Mouse (Mus musculus) fibroblast of lung, adult 2 months (primary cell): ENCODE data around the gene Smtnl1.

Experiments used
- DNase-seq: peaks from one replicate; pipeline ENCODE4 v3.0.0-alpha.2; 2011; ENCODE audit warnings: low read depth

Smtnl1 gene

GRCm38 (mm10) chr2:84793871-84794270 is 28.6 kb downstream of the Smtnl1 start:
- no peak for DNase-seq

DNA sequence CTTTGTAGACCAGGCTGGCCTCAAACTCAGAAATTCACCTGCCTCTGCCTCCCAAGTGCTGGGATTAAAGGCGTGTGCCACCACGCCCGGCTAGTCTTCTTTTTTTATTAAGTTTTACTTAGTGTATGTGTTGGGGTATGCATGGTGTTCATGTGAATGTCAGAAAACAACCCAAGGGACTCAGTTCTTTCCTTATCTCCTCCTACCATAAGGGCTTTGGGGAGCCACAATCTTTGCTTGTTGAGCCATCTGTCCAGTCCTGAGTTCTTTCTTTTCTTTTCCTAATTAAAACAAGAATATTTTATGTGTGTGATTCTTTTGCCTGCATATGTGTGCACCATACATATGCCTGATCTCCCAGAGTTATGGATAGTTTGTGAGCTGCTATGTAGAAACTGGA is 29.3 kb downstream of the Smtnl1 start:
- no peak for DNase-seq

GRCm38 (mm10) chr2:84792516-84792915 is 29.9 kb downstream of the Smtnl1 start:
- DNase-seq: no peak

DNA sequence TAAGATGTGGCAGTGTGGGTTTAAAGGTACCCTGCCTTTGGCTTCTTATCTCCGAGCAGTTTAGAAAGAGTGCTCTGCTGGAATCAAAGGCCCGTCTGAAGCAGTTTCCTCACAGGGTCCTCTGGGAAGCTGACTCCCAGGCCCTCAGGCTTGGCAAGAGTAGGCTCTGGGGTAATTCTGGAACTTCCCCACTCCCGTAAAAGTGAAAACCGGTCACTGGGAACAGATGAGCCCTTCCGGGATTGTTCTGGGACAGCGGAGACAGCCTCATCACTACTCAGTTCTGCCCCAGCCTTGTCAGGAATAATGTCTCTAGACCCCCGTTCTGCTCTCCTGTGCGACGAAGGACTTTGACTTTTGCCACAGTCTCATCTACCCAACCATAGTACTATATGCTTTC is 32.0 kb downstream of the Smtnl1 start:
- DNase-seq: no peak

- no peak for DNase-seq
These were observed 34.1 kb downstream of the Smtnl1 start for GRCm38 (mm10) chr2:84788316-84788715.

DNA sequence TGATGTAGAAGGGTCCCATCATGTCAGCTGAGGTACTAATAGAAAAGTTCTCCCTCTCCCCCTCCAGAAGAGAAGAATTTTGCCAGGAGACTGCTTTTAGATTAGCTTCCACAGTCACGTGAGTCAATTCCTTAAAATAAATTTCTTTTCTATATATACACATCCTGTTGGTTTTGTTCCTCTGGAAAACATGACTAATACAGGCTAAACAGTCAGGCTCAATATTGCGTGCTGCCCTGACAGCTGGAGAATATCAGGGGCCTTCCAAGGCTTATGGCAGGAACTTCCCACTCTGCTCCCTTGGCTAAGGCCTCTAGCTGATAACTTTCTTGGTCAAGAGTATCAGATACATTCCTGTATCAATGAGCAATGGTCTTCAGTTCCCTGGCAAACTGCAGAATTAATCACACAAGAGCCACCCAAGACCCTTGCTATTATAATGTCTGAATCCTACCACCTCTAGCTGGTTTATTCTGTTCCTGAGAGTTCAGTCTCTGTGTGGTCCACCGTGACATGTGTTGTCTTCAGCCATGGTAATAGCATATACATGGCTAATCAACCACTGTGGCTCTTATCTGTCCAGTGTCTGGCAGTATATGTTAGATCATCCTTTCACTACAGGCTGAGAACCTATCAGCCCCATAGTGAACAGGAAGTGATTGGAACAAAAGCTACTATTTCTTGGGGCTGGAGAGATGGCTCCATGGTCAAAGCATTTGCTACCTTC is 38.4 kb downstream of the Smtnl1 start:
- no peak for DNase-seq

GRCm38 (mm10) chr2:84783315-84783714 is 39.1 kb downstream of the Smtnl1 start:
- no peak for DNase-seq

DNA sequence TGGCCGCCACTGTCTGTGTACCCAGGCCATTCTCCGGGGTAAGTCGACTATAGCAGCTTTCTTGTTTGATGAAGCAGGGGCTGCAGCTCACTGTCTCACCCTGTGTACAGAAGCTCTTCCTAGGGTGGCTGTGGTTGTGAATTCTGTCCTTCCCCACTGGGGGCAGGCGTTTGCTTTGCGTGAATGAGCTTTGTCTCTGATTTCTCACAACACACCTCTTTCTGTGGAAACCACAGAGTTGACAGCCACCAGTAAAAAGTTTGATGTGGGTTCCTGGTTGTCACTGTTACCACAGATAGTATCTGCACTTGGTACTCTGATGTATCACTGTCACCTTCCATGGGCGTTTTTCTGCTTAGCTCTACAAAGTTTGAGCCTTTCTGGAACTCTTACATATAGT is 43.2 kb downstream of the Smtnl1 start:
- DNase-seq: no peak

DNA sequence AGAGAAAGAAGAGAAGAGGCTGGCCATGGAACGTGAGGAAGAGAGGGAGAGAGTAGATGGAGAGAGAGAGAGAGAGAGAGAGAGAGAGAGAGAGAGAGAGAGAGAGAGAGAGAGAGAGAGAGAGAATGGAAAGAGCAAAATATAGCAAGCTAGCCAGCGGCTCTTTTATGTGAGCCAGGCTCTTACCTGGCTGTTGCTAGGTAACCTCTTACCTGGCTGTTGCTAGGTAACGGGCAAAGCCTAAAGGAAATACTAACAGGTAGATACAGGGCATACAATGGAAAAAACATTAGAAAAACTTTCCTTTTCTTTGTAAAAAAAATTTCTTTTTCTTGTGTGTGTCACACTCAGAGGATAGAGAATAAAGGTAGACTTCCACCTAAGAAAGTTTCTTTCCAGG is 44.7 kb downstream of the Smtnl1 start:
- no peak for DNase-seq

- no peak for DNase-seq
These were observed 46.8 kb downstream of the Smtnl1 start for GRCm38 (mm10) chr2:84775665-84776064.

DNA sequence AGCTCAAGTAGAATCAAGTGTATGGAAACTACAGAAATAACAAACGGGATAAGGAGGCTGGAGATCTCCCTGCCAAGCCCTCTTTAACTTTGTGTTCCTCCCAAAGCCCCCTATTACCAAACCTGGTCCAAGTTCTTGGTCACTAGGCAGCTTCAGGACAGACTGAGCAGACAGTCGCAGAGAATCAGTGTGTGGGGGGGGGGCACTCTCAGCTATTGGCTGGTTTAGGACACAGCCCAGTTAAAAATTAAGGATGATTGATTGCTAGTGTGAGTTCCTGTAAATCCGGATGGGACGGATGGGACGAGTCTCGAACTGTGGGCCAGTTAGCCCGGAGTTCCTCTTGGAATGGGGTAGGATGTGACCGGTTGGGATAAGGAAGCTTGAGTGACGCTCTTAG is 47.2 kb downstream of the Smtnl1 start, which contains the start of gene Serping1:
Serping1 (minus strand) TSS at position 204 of the 400 bp plus-strand sequence.
- DNase-seq: no peak

- DNase-seq: peak; percentile 21
These were observed 47.7 kb downstream of the Smtnl1 start for GRCm38 (mm10) chr2:84774751-84775150.

- DNase-seq: no peak
These were observed 49.3 kb downstream of the Smtnl1 start for GRCm38 (mm10) chr2:84773195-84773594.

DNA sequence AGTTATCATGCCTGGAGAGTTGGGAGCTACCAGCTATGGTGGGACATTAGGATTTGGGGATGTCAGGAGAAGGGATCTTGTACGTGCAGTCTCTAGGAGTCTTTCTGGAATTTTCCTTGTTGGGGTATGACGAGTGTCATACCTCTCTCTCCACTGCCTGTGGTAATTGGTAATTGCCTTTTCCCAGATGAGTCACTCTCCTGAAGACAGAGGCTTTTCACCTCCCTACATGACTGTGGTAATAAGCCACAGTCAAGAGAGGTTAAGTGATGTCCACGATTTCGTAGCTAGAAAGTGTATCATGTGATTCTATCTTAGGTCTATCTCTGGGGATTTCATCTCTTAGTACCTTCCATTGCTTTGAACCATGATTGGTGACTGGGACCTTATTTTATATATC is 50.0 kb downstream of the Smtnl1 start:
- DNase-seq: no peak

GRCm38 (mm10) chr2:84770501-84770900 is 52.0 kb downstream of the Smtnl1 start:
- DNase-seq: no peak

- no peak for DNase-seq
These were observed 59.6 kb downstream of the Smtnl1 start for GRCm38 (mm10) chr2:84762818-84763217.

GRCm38 (mm10) chr2:84762295-84762694 is 60.2 kb downstream of the Smtnl1 start:
- no peak for DNase-seq

DNA sequence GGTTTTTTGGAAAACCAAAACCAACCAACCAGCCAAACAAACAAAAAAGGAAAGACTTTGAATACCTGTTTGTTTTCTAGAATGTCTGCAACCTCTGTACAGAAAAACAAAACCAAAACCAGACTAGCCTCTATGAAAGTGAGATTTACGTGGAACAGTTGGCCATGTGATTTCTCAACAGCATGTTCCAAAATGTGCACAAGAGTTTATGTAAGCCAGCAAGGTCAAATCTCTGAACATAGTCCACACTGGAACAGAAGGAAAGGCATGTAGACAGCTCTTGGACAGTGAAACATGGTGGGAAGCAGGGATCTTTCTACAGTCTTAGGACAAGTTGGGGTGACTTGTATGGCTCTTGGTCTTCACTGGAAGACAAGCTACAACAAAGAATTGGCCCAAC is 60.6 kb downstream of the Smtnl1 start:
- DNase-seq: no peak

DNA sequence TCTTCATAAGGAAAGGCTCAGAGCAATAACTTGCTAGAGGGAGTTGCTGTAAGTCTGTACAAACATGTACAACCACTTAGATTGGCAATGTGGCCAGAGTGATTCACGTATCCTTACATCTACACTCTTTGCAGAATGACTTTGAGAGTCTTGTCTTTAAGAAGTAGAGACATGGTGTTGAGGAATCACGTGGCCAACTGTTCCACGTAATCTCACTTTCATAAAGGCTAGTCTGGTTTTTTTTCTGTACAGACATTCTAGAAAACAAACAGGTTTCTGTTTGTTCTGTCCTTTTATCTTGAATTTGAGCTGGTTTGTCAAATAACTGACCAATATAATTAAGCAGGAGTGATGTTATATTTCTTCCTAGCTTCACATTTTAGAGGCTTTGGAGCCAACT is 61.1 kb downstream of the Smtnl1 start:
- DNase-seq: no peak
